Mouse (Mus musculus) ES-E14 (cell line): ENCODE measurements around the gene Filip1. TPM values are rescaled to one million over a fixed set of nuclear protein-coding genes. Genes with fewer than 3 reads are reported as not detected.

Experiments used
- DNase-seq: peaks from one replicate; pipeline ENCODE4 v3.0.0-alpha.2; 2013; ENCODE audit warnings: low read depth, low spot score
- H3K27ac ChIP-seq: 2 replicates; pipeline ENCODE4 v1.5.1; 2012; ENCODE audit warnings: low read depth, mild to moderate bottlenecking, low read length, moderate library complexity, mixed read lengths; ENCODE audit not compliant: poor library complexity, insufficient read depth, severe bottlenecking
- H3K36me3 ChIP-seq: 2 replicates; pipeline ENCODE4 v1.6.1; 2012; ENCODE audit warnings: mild to moderate bottlenecking, low read length, moderate library complexity, mixed read lengths; ENCODE audit not compliant: control insufficient read depth, poor library complexity, insufficient read depth, severe bottlenecking
- H3K4me1 ChIP-seq, 2 experiments: fragments of 150-350 bp in 1 of 2; sonication (generic) in 1 of 2; 2 replicates each; pipeline ENCODE4 v1.6.1; 2012; ENCODE audit warnings: low read length in 2 of 2, mild to moderate bottlenecking in 1 of 2, mixed read lengths in 1 of 2; ENCODE audit not compliant: control insufficient read depth in 2 of 2, insufficient read depth in 2 of 2, poor library complexity in 1 of 2
- H3K4me3 ChIP-seq, 2 experiments: fragments of 150-350 bp in 1 of 2; sonication (generic) in 1 of 2; 2 replicates each; pipeline ENCODE4 v1.5.1; 2012; ENCODE audit warnings: low read length in 2 of 2, low read depth in 1 of 2, mild to moderate bottlenecking in 1 of 2, mixed read lengths in 1 of 2; ENCODE audit not compliant: insufficient read depth in 1 of 2, poor library complexity in 1 of 2, severe bottlenecking in 1 of 2
- H3K9ac ChIP-seq: 2 replicates; pipeline ENCODE4 v1.6.1; 2012; ENCODE audit warnings: low read depth, mild to moderate bottlenecking, low read length, mixed read lengths; ENCODE audit not compliant: poor library complexity, insufficient read depth, severe bottlenecking
- H3K9me3 ChIP-seq: fragments of 150-350 bp; sonication (generic); 2 replicates; pipeline ENCODE4 v1.6.1; 2012; ENCODE audit warnings: low read depth, mild to moderate bottlenecking, low read length; ENCODE audit not compliant: control insufficient read depth, insufficient read depth
- CHD2 ChIP-seq: IDR thresholded peaks from 2 replicates; pipeline ENCODE4 v1.6.1; 2014; ENCODE audit warnings: mild to moderate bottlenecking, low read depth, low read length, inconsistent platforms
- HCFC1 ChIP-seq: IDR thresholded peaks from 2 replicates; pipeline ENCODE4 v1.6.1; 2012; ENCODE audit warnings: low read length, inconsistent platforms, borderline replicate concordance; ENCODE audit not compliant: insufficient read depth
- MAFK ChIP-seq: IDR thresholded peaks from 2 replicates; pipeline ENCODE4 v1.6.1; 2014; ENCODE audit warnings: mild to moderate bottlenecking, low read depth, low read length, inconsistent platforms; ENCODE audit not compliant: insufficient read depth
- ZC3H11A ChIP-seq: IDR thresholded peaks from 2 replicates; pipeline ENCODE4 v1.6.1; 2012; ENCODE audit warnings: low read depth, mild to moderate bottlenecking, inconsistent platforms, low read length, borderline replicate concordance
- ZNF384 ChIP-seq: IDR thresholded peaks from 2 replicates; pipeline ENCODE4 v1.6.1; 2012; ENCODE audit warnings: low read depth, low read length, inconsistent platforms
- in situ Hi-C, 2 experiments: fragments of 600-800 bp; cut with MboI; formaldehyde crosslinking; loops; one replicate each; pipeline ENCODE4 v1.15.1; 2025; ENCODE audit warnings: low sequenced_read_pairs in 2 of 2, inconsistent platforms in 1 of 2; ENCODE audit not compliant: unreplicated experiment in 2 of 2
- total RNA-seq: library from RNA; depleted of rRNA; stranded (reverse); fragments of 300-350 nt; gene quantifications from 2 replicates; pipeline ENCODE4 v1.2.3, GENCODE M21; 2012

Gene Filip1
- total RNA-seq, 1 experiment = 0.09 TPM

- no peak overlapping the region for H3K4me3 ChIP-seq
- H3K36me3 ChIP-seq = no peaks in the 10 kb centered on the region
- no peak overlapping the region for H3K27ac ChIP-seq
- H3K9me3 ChIP-seq = no peaks in the 10 kb centered on the region
- H3K9ac ChIP-seq = no peak overlapping the region
- in situ Hi-C loops = loop anchor here in 1 of 2 experiments (25.0 kb wide), 1 partner anchor 164 kb away; no protein-coding TSS in a partner anchor
- no peak for TF ChIP-seq HCFC1
- no peak for TF ChIP-seq MAFK
- TF ChIP-seq ZNF384 = no peak
- TF ChIP-seq ZC3H11A = no peak
- no peak for TF ChIP-seq CHD2
- DNase-seq = no peak
- H3K4me1 ChIP-seq = no peaks in the 10 kb centered on the region
Observed at GRCm38 (mm10) chr9:79976789-79977188, 35.9 kb downstream of the Filip1 start.

GRCm38 (mm10) chr9:79975121-79975520 is 37.5 kb downstream of the Filip1 start:
- no peaks in the 10 kb centered on the region for H3K9me3 ChIP-seq
- no peak overlapping the region for H3K4me3 ChIP-seq
- no peak overlapping the region for H3K9ac ChIP-seq
- H3K27ac ChIP-seq = no peak overlapping the region
- no peaks in the 10 kb centered on the region for H3K4me1 ChIP-seq
- DNase-seq = no peak
- TF ChIP-seq CHD2 = no peak
- no peak for TF ChIP-seq HCFC1
- in situ Hi-C loops = loop anchor here in 1 of 2 experiments (25.0 kb wide), 1 partner anchor 163 kb away; no protein-coding TSS in a partner anchor
- no peaks in the 10 kb centered on the region for H3K36me3 ChIP-seq

- no peak overlapping the region for H3K9ac ChIP-seq
- no peaks in the 10 kb centered on the region for H3K36me3 ChIP-seq
- no peak overlapping the region for H3K27ac ChIP-seq
- in situ Hi-C loops = no loop called here
- no peaks in the 10 kb centered on the region for H3K4me1 ChIP-seq
- no peak overlapping the region for H3K4me3 ChIP-seq
- H3K9me3 ChIP-seq = no peaks in the 10 kb centered on the region
- no peak for TF ChIP-seq CHD2
- no peak for TF ChIP-seq HCFC1
- no peak for DNase-seq
Observed at GRCm38 (mm10) chr9:79973582-79973981, 39.1 kb downstream of the Filip1 start.

GRCm38 (mm10) chr9:79972705-79973104 is 39.9 kb downstream of the Filip1 start:
- H3K9ac ChIP-seq = no peak overlapping the region
- in situ Hi-C loops = no loop called here
- DNase-seq = no peak
- no peaks in the 10 kb centered on the region for H3K9me3 ChIP-seq
- no peak overlapping the region for H3K27ac ChIP-seq
- no peaks in the 10 kb centered on the region for H3K4me1 ChIP-seq
- H3K4me3 ChIP-seq = no peak overlapping the region
- H3K36me3 ChIP-seq = no peaks in the 10 kb centered on the region
- TF ChIP-seq CHD2 = no peak
- TF ChIP-seq MAFK = no peak
- no peak for TF ChIP-seq HCFC1
- TF ChIP-seq ZNF384 = no peak
- TF ChIP-seq ZC3H11A = no peak

GRCm38 (mm10) chr9:79971619-79972018 is 41.0 kb downstream of the Filip1 start:
- no peaks in the 10 kb centered on the region for H3K36me3 ChIP-seq
- H3K9ac ChIP-seq = no peak overlapping the region
- H3K4me3 ChIP-seq = no peak overlapping the region
- no peak overlapping the region for H3K27ac ChIP-seq
- TF ChIP-seq CHD2 = no peak
- TF ChIP-seq MAFK = no peak
- no peak for TF ChIP-seq ZC3H11A
- TF ChIP-seq ZNF384 = no peak
- no peak for TF ChIP-seq HCFC1
- in situ Hi-C loops = no loop called here
- no peak for DNase-seq
- no peaks in the 10 kb centered on the region for H3K4me1 ChIP-seq
- no peaks in the 10 kb centered on the region for H3K9me3 ChIP-seq
